Mouse (Mus musculus) hindbrain, embryonic 16.5 days (tissue): ENCODE data around the gene Ano6. TPM values are rescaled to one million over a fixed set of nuclear protein-coding genes. Genes with fewer than 3 reads are reported as not detected.

Experiments
- ATAC-seq: fragments of 200-750 bp; cut with Nextera tagmentation; 2 replicates; pipeline ENCODE4 v1.8.0; 2017; ENCODE audit warnings: moderate TSS enrichment, moderate library complexity
- H3K27ac ChIP-seq: fragments of 300-500 bp; sonication (generic); 2 replicates; pipeline ENCODE4 v1.5.1; 2014; ENCODE audit warnings: low read depth, mild to moderate bottlenecking, control low read depth, low read length, moderate library complexity
- H3K27me3 ChIP-seq: fragments of 300-500 bp; sonication (generic); replicated peaks from 2 replicates; pipeline ENCODE4 v1.6.1; 2014; ENCODE audit warnings: low read length; ENCODE audit not compliant: control insufficient read depth, insufficient read depth
- H3K36me3 ChIP-seq: fragments of 300-500 bp; sonication (generic); 2 replicates; pipeline ENCODE4 v1.6.1; 2014; ENCODE audit warnings: mild to moderate bottlenecking, low read length, moderate library complexity, mixed read lengths; ENCODE audit not compliant: control insufficient read depth, insufficient read depth
- H3K4me1 ChIP-seq: fragments of 300-500 bp; sonication (generic); 2 replicates; pipeline ENCODE4 v1.6.1; 2014; ENCODE audit warnings: low read depth, low read length; ENCODE audit not compliant: control insufficient read depth, insufficient read depth
- H3K4me2 ChIP-seq: fragments of 300-500 bp; sonication (generic); 2 replicates; pipeline ENCODE4 v1.6.1; 2014; ENCODE audit warnings: mild to moderate bottlenecking, low read length, control low read depth, moderate library complexity
- H3K4me3 ChIP-seq: fragments of 300-500 bp; sonication (generic); 2 replicates; pipeline ENCODE4 v1.5.1; 2014; ENCODE audit warnings: mild to moderate bottlenecking, low read length, control low read depth, moderate library complexity
- H3K9ac ChIP-seq: fragments of 300-500 bp; sonication (generic); 2 replicates; pipeline ENCODE4 v1.6.1; 2014; ENCODE audit warnings: low read depth, mild to moderate bottlenecking, control low read depth, low read length, moderate library complexity
- H3K9me3 ChIP-seq: fragments of 300-500 bp; sonication (generic); 2 replicates; pipeline ENCODE4 v1.6.1; 2014; ENCODE audit warnings: mild to moderate bottlenecking, low read length, moderate library complexity; ENCODE audit not compliant: control insufficient read depth
- WGBS: fragments of 180-500 bp; shearing (Covaris S2); extraction: QIAGEN DNeasy Blood & Tissue Kit; methylation state at CpG from one replicate; pipeline ENCODE4 v1.1.7; 2014; 5-methylcytosine and 5-hydroxymethylcytosine counted together
- polyA plus RNA-seq: library from polyadenylated mRNA; unstranded; fragments of >200 nt; fragmentation: Nextera tagmentation; extraction: Ambion mirVana; gene quantifications from 2 replicates; pipeline ENCODE4 v1.2.1, GENCODE M21; 2015

Ano6 gene
- polyA plus RNA-seq, 1 experiment from 2014 or later: 25.0 TPM

DNA sequence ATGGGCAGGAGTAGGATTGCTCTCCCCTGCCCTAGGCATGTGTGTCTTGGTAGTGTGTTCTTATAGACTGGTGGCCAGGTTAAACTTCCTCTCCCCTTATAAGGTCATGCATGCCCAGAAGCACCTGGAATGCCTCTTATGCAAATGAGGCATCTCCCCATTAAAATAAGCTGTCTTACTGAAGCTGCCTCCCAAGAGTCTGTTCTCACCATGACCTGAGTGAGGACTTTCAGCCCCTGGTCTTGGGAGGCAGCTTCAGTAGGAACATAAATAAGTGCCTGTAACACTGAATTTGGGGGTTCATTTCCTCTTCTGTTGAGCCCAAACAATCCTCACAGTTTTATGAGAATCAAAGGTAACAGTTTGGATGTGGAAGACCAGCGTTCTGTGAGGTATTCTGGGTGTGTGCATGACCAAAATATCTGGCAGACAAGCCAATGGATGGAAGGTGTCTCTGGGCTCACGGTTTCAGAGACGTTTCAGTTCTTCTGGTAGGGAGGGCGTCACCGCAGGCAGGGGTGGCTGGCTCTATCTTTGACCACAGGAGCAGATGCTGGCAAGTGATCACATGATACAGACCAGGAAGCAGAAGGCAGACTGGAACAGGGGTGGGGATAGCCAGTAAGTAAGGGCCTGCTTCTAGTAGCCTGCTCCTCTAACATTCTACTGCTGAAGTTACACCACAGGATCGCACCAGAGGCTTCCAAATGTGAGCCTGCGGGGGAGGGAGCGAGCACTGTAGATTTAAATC is 22.4 kb downstream of the Ano6 start:
- WGBS: over 99% methylated on average over 8 of the region's 8 CpGs
- Histone ChIP-seq H3K9ac (no peak overlapping the region), H3K27ac (no peak overlapping the region), H3K36me3 (0 out of 2 replicates have a peak, but pooled peaks cover 5% of the 10 kb centered on the region), H3K4me1 (peaks cover 2% of the 10 kb centered on the region; the same call in 1 of the 2 replicates), H3K4me2 (no peak overlapping the region), H3K9me3 (no peaks in the 10 kb centered on the region), H3K4me3 (no peak overlapping the region), H3K27me3 (no peaks in the 10 kb centered on the region)
- no peak for ATAC-seq

DNA sequence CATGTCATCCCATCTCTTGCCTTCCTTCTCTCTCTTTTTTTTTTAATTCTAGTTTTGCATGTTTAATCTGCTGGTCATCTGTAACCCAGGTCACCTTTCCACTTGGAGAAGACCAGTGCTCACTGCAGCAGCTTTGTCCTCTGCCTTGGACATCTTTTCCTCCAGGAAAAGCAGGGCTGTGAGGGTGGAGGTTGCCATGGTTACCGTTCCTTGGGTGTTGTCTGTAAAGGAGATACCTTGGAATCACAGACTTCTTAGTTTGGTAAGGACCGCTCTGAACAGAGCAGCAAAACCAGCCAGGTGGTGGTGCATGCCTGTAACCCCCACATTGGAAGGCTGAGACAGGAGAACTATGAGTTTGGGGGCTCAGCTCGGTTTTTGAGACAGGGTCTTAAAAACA is 26.9 kb downstream of the Ano6 start:
- no peak overlapping the region for H3K9ac ChIP-seq
- no peaks in the 10 kb centered on the region for H3K27me3 ChIP-seq
- WGBS: 80% methylated on average over 3 of the region's 3 CpGs
- H3K9me3 ChIP-seq: no peaks in the 10 kb centered on the region
- H3K27ac ChIP-seq: no peak overlapping the region
- no peak overlapping the region for H3K4me2 ChIP-seq
- H3K4me1 ChIP-seq: peaks cover 2% of the 10 kb centered on the region; the same call in 1 of the 2 replicates
- ATAC-seq: no peak
- H3K4me3 ChIP-seq: no peak overlapping the region
- H3K36me3 ChIP-seq: no peaks in the 10 kb centered on the region

DNA sequence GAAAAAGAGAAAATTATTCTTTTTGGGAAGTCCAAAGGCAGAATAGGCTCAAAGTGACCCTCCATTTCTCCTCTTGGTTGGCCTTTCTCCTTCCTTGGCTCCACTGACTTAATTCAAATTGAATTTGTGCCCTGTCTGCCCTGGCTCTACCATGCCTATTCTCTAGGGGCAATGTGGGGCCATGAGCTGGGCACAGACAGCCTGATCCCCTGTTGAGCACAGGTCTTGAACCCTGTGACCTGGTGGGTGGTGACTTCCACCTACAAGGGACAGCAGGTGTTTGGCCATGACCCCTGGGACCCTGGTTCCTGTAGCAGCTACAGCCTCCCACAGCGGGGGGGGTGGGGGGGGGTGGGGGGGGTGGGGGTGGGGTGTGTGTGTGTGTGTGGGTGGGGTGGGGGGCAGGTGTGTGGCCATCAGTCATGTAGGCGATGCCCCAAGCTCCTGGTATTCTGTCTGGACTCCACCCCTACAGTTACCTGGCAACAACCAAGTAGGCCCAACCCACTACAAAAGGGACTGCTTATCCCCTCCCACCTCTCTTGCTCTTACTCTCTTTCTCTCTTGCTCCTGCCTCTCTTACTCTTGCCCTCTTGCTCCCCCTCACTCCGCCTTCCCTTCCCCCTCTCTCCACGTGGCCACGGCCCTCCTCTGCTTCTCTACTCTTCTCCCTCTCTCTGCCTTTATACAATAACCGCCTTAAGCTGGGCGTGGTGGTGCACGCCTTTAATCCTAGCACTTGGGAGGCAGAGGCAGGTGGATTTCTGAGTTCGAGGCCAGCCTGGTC is 28.8 kb downstream of the Ano6 start:
- H3K4me3 ChIP-seq: no peak overlapping the region
- no peaks in the 10 kb centered on the region for H3K27me3 ChIP-seq
- H3K27ac ChIP-seq: no peak overlapping the region
- no peaks in the 10 kb centered on the region for H3K9me3 ChIP-seq
- H3K36me3 ChIP-seq: no peaks in the 10 kb centered on the region
- no peak overlapping the region for H3K4me2 ChIP-seq
- no peak overlapping the region for H3K9ac ChIP-seq
- WGBS: 82% methylated on average over 8 of the region's 9 CpGs
- peaks cover 2% of the 10 kb centered on the region; the same call in 1 of the 2 replicates for H3K4me1 ChIP-seq
- ATAC-seq: no peak

DNA sequence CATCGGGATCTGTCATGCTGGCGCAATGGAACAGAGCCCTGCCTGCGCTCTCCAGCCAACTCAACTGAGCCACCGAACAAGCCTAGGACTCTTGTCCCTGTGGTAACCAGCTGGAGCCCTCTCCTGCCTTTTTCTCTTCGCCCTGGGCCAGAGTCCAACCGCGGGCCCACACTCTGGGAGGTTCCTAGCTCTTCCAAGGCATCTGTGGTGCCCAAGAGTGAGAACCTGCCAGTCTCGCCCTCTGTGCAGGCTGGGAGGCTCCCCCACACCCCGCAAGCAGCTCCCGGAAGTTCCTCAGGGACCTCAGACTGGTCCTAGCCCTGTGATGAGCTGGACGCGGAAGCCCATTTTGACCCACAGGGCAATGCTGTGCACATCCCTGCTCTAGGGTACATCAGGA is 29.5 kb downstream of the Ano6 start:
- 87% methylated on average over 12 of the region's 12 CpGs for WGBS
- Histone ChIP-seq H3K27ac (no peak overlapping the region), H3K4me3 (no peak overlapping the region), H3K4me2 (no peak overlapping the region), H3K9me3 (no peaks in the 10 kb centered on the region), H3K36me3 (no peaks in the 10 kb centered on the region), H3K27me3 (no peaks in the 10 kb centered on the region), H3K4me1 (peaks cover 2% of the 10 kb centered on the region; the same call in 1 of the 2 replicates), H3K9ac (no peak overlapping the region)
- no peak for ATAC-seq

DNA sequence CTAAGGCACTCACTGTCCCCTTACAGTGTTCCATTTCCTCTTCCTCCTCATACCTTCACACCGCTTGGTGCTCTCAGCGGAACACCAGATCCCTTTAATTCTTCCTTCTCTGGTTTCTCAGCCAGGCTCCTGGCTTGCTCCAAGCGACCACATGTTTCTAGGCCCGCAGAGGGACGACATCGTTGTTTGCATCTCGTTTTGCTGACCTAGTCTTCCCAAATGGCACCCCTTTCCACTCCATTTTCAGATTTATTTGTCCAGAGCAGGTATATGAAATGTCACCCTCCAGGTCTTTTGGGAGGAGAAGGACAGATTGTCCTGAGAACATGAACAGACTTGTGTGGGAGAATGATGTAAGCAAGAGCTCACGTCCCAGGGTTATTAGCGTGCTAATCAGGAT is 30.0 kb downstream of the Ano6 start:
- H3K9ac ChIP-seq: no peak overlapping the region
- H3K36me3 ChIP-seq: no peaks in the 10 kb centered on the region
- no peaks in the 10 kb centered on the region for H3K9me3 ChIP-seq
- ATAC-seq: no peak
- no peak overlapping the region for H3K4me3 ChIP-seq
- H3K27ac ChIP-seq: no peak overlapping the region
- 87% methylated on average over 9 of the region's 9 CpGs for WGBS
- no peak overlapping the region for H3K4me2 ChIP-seq
- H3K4me1 ChIP-seq: peaks cover 2% of the 10 kb centered on the region; the same call in 1 of the 2 replicates
- no peaks in the 10 kb centered on the region for H3K27me3 ChIP-seq

DNA sequence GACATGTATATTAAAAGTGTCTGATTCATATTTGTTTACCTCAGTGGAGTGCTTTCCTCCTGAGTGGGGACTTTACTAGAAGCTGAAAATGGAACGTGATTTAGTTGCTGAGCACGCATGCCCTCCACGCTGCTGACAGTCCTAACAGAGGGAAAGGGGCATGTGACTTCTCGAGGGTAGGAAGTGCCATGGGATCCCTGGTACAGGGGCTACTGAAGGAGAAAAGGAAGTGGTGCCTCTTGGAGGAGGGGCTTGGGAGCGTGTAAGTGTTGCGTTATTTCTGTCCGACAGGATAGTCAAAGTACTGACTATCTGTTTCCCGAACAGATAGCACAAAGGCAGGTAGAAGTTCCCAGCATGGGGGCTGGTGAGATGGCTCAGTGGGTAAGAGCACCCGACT is 31.5 kb downstream of the Ano6 start:
- no peak for ATAC-seq
- Histone ChIP-seq H3K9ac (no peak overlapping the region), H3K4me1 (peaks cover 5% of the 10 kb centered on the region), H3K27ac (no peak overlapping the region), H3K4me2 (no peak overlapping the region), H3K9me3 (no peaks in the 10 kb centered on the region), H3K36me3 (no peaks in the 10 kb centered on the region), H3K27me3 (no peaks in the 10 kb centered on the region), H3K4me3 (no peak overlapping the region)
- WGBS: 92% methylated on average over 9 of the region's 9 CpGs

DNA sequence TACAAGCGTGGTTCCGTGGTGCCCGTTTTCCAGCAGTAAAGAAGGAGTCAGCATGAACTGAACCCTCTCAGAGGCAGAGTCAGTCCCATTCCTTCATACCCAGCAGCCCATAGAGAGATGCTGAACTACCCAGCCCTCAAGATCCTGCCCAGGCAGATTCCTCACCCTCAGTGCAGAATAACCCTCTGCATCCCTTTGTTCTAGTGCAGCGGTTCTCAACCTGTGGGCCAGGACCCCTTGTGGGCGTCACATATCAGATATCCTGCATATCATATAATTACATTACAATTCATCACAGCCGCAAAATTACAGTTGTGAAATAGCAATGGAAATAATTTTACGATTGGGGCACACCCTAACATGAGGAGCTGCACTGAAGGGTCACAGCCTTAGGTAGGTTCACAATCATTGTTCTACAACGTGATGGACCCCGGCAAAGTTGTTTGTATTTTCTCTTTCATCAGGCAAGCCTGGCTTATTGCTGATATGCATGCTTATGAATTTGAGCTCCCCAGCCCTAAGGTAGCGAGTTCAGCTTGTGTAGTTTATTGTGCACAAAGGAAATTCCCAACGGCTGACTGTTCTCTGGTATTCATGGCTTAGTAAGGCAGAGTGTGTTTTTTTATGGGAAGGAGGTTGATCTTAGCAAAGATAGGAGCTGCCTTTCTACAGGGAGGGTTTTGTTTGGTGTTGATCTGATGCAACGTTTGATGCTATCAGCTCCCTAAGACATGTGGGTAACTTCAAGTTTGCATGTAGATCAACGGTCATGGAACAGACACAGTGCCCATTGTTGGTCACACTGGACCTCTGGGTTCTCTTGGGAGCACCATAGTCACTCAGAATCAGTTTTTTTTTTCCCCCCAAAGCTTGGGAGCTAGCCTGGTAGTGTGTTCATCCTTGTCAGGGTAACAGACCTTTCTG is 33.0 kb downstream of the Ano6 start:
- Histone ChIP-seq H3K4me2 (no peak overlapping the region), H3K36me3 (no peaks in the 10 kb centered on the region), H3K27me3 (no peaks in the 10 kb centered on the region), H3K9ac (no peak overlapping the region), H3K9me3 (no peaks in the 10 kb centered on the region), H3K4me3 (no peak overlapping the region), H3K27ac (no peak overlapping the region), H3K4me1 (peaks cover 14% of the 10 kb centered on the region)
- 88% methylated on average over 13 of the region's 13 CpGs for WGBS
- ATAC-seq: no peak

DNA sequence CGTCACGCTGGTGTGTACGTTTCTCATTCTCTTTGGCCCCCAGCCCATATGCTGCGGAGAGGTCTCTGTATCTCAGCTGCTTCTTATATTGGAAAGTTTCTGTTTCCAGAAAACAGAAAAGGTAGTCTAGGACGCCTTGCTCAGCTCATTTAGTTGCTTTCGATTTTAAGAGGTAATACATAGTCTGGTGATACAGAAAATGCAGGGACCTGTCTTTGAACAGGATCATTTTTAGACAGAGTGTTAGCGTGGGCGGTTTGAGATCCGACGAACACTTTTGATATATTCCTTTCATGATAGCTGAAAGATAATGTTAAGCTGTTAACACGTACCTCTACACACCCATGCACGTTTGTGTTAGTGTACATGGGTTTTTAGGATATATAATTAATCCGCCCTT is 35.9 kb downstream of the Ano6 start:
- H3K9ac ChIP-seq: no peak overlapping the region
- H3K36me3 ChIP-seq: no peaks in the 10 kb centered on the region
- no peak overlapping the region for H3K27ac ChIP-seq
- peaks cover 29% of the 10 kb centered on the region for H3K4me1 ChIP-seq
- no peaks in the 10 kb centered on the region for H3K9me3 ChIP-seq
- no peak overlapping the region for H3K4me3 ChIP-seq
- no peak overlapping the region for H3K4me2 ChIP-seq
- WGBS: 88% methylated on average over 13 of the region's 13 CpGs
- no peaks in the 10 kb centered on the region for H3K27me3 ChIP-seq
- no peak for ATAC-seq
